Mouse (Mus musculus): ENCODE results near the gene Gm47995.
A peak's percentile ranks its signal among the peaks of the same experiment; 100 is the strongest.

The Gm47995 gene

DNA sequence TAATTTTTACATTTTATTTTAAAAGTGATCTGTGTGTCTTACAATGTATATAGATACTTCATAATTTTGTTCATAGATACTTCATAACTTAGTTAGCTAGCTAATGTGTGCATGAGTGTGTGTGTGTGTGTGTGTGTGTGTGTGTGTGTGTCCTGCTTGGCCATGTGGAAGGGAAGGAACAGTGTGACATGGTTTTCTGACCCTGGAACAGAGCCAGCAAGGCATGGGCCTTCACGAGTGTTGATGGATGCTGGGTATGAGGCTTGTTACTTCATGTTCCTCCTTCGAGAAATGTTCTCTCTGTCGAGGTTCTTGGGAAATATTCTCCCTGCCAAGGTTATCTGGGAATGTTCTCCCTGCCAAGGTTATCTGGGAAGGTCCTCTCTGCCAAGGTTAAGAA lies 35.5 kb downstream of the Gm47995 start:
- no peak for DNase-seq

DNA sequence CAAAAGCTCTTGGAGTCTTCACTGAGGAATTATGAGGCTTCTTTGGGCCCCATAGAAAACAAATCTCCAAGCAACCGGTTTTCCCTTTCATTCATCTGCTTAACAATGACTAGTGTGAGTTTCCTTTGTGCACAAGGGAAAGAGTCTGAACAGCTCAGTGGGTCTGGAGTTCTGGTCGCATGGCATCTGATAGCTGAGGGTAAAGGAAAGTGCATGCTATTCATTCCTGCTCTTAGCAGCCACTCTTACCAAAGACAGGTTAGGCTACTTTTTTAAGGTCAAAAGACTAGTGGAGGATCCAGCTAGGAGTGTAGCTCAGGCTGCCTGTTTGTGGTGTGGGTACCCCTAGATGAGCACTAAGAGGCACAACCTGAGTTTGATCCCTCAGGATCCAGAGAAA lies 37.3 kb downstream of the Gm47995 start:
- DNase-seq: no peak

DNA sequence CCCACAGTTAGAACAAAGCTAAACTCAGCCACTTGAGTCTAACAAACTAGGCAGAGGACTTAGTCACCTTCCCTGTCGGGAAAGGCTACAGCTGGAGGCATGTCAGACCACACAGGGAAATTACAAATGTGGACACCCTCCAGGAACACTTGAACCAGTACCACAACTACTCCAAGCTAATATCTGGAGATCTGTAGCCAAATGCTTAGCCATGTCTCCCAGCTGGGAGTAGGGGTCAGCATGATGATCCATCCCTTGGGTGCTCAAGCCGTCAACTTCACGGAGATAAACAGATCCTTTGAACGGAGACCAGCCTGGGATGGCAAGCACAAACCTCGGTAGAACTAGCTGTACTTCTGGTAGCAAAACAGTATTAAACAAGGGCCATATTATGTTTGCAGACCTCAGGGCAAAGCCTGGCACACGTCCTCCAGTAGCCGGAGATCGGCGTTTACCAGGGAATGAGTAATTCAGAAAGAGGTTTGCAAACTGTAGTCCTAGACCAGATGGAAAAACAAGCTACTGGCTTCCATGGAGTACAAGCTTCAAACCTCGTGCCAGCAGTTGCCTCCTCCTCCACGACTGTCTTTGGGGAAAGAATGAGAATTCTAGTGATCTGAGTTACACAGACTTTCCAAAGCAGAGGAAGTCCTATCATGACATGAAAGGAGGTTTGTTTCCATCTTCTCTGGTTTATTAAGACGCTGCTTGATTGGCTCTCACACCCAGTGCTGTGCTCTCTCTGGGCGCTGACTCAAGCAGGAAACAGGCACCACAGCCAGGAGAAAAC lies 38.1 kb downstream of the Gm47995 start:
- DNase-seq: peak; percentile 3

DNA sequence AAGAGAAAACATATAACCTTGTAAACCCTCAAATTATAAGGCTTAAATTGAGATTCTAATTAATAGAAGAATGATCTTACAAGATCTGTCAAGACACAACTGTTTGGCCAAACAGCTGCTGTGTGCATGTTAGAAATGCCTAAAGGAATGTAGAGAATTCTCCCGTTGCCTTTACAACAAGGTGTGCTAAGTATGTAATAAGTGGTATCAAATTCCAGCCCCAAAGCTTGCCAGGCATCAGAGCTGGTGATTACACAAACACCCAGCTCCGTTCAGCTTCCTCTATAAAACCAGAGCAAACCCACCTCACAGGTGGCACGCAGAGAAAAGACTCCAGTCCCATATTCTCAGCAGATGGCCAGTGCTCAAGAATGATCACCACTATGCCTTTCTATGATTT lies 39.5 kb downstream of the Gm47995 start:
- no peak for DNase-seq

- no peak for DNase-seq
Observed at GRCm38 (mm10) chr1:151243332-151243731, 45.1 kb downstream of the Gm47995 start.

- DNase-seq: no peak
Observed at GRCm38 (mm10) chr1:151244013-151244412, 45.8 kb downstream of the Gm47995 start.

GRCm38 (mm10) chr1:151244761-151245160 lies 46.5 kb downstream of the Gm47995 start:
- DNase-seq: no peak

DNA sequence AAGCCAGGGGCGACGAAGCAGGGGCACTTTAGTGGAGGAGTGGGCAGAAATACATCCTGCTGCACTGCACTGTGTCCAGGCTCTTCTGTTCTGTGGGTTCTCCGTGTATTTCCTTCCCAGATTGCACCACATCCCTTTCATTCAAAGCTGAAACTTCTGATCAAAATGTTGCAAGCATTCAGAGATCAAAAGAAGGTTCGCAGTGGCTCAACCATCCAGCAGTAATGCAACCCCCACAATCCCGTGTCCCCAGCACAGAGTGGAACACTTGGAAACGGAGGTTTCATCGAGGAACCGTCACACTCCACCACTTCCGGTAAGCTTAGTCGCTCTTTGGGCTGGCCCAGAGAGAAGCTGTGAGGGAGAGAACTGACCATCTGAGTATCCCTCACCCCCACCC lies 46.9 kb downstream of the Gm47995 start:
- DNase-seq: no peak

GRCm38 (mm10) chr1:151245846-151246245 lies 47.6 kb downstream of the Gm47995 start:
- no peak for DNase-seq

Data from cerebellum, adult 9-10 months (tissue).